Mouse (Mus musculus) hindbrain, embryonic 14.5 days (tissue): ENCODE results near the gene Piwil1. TPM values are rescaled to one million over a fixed set of nuclear protein-coding genes. Genes with fewer than 3 reads are reported as not detected.

ENCODE experiments used
- ATAC-seq: fragments of 200-750 bp; cut with Nextera tagmentation; 2 replicates; pipeline ENCODE4 v1.8.0; 2017; ENCODE audit warnings: moderate number of reproducible peaks, mild to moderate bottlenecking, moderate TSS enrichment, moderate library complexity; ENCODE audit not compliant: low FRiP score
- DNase-seq: peaks from one replicate; pipeline ENCODE4 v3.0.0-alpha.2; 2015; ENCODE audit warnings: low spot score
- H3K27ac ChIP-seq: fragments of 300-500 bp; sonication (generic); 2 replicates; pipeline ENCODE4 v1.5.1; 2014; ENCODE audit warnings: mild to moderate bottlenecking, moderate library complexity
- H3K27me3 ChIP-seq: fragments of 300-500 bp; sonication (generic); 2 replicates; pipeline ENCODE4 v1.6.1; 2014; ENCODE audit warnings: mild to moderate bottlenecking, low read length, mixed read lengths; ENCODE audit not compliant: control insufficient read depth, insufficient read depth
- H3K36me3 ChIP-seq: fragments of 300-500 bp; sonication (generic); replicated peaks from 2 replicates; pipeline ENCODE4 v1.6.1; 2014; ENCODE audit not compliant: control insufficient read depth, insufficient read depth
- H3K4me1 ChIP-seq: fragments of 300-500 bp; sonication (generic); replicated peaks from 2 replicates; pipeline ENCODE4 v1.6.1; 2014; ENCODE audit warnings: antibody characterized with exemption, low read length, mixed read lengths; ENCODE audit not compliant: control insufficient read depth, insufficient read depth
- H3K4me2 ChIP-seq: fragments of 300-500 bp; sonication (generic); replicated peaks from 2 replicates; pipeline ENCODE4 v1.6.1; 2014; ENCODE audit warnings: mild to moderate bottlenecking, moderate library complexity
- H3K4me3 ChIP-seq: fragments of 300-500 bp; sonication (generic); replicated peaks from 2 replicates; pipeline ENCODE4 v1.5.1; 2014; ENCODE audit warnings: mild to moderate bottlenecking, low read length
- H3K9ac ChIP-seq: fragments of 300-500 bp; sonication (generic); 2 replicates; pipeline ENCODE4 v1.6.1; 2014
- H3K9me3 ChIP-seq: fragments of 300-500 bp; sonication (generic); 2 replicates; pipeline ENCODE4 v1.6.1; 2016; ENCODE audit warnings: low read length; ENCODE audit not compliant: control insufficient read depth
- WGBS: fragments of 180-500 bp; shearing (Covaris S2); extraction: QIAGEN DNeasy Blood & Tissue Kit; methylation state at CpG from one replicate; pipeline ENCODE4 v1.1.7; 2014; 5-methylcytosine and 5-hydroxymethylcytosine counted together
- polyA plus RNA-seq: library from polyadenylated mRNA; unstranded; fragments of >200 nt; fragmentation: Nextera tagmentation; extraction: Ambion mirVana; gene quantifications from 2 replicates; pipeline ENCODE4 v1.2.1, GENCODE M21; 2014

Gene Piwil1
- polyA plus RNA-seq, 1 experiment from 2014 or later = 0.19 TPM

DNA sequence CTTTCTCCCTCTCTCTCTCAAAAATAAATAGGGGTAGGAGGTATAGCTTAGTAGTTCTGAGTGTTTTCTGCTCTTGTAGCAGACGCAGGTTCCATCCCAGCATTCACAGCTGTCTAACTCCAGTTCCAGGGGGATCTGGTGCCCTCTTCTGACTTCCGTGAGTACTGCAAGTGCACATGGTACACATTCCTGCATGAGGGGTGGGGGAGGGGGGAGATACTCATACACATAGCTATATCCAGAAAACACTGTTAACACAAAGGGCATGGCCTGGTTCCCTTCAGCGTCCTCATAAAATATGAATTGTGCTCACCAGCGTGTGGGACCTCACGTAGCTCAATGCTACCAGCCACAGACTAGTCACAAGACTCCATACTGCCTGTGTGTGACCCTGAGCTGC lies 27.0 kb downstream of the Piwil1 start:
- H3K27me3 ChIP-seq = no peaks in the 10 kb centered on the region
- H3K9me3 ChIP-seq = no peaks in the 10 kb centered on the region
- H3K4me2 ChIP-seq = no peak overlapping the region
- H3K36me3 ChIP-seq = no peaks in the 10 kb centered on the region
- no peak for DNase-seq
- H3K27ac ChIP-seq = no peak overlapping the region
- no peak overlapping the region for H3K9ac ChIP-seq
- H3K4me3 ChIP-seq = no peak overlapping the region
- no peak for ATAC-seq
- WGBS = 82% methylated on average over 5 of the region's 5 CpGs
- H3K4me1 ChIP-seq = no peaks in the 10 kb centered on the region

- Histone ChIP-seq H3K4me3 (no peak overlapping the region), H3K9me3 (no peaks in the 10 kb centered on the region), H3K36me3 (no peaks in the 10 kb centered on the region), H3K9ac (no peak overlapping the region), H3K4me2 (no peak overlapping the region), H3K27ac (no peak overlapping the region), H3K27me3 (no peaks in the 10 kb centered on the region), H3K4me1 (no peaks in the 10 kb centered on the region)
- DNase-seq (peak; percentile 53), ATAC-seq (no peak)
- 32% methylated on average over 5 of the region's 5 CpGs for WGBS
Measured at GRCm38 (mm10) chr5:128730634-128731033, 28.3 kb downstream of the Piwil1 start.

DNA sequence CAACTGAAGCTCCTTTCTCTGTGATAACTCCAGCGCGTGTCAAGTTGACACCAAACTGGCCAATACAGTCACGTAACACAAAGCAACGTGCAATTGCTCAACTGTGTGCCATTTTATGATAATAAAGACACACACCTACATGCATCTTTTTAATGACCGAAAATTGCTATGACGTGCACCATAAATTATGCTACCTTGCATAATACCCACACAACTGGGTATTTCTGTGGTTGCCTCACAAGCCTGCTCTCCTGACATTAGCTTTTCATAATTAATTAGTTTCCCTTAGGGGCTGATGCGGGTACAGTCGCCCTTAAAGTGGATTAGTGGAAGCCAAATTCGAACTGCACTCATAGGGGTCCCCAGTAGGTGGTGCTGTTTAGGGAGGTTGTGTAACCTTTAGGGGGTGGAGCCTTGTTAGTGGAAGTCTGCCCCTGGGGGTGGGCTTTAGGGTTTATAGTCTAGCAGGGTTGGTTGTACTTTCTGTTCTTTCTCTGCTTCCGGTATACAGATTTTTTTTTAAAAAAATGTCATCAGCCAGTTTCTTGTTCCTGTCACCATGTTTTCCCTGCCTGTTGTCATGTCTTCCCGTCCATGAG lies 30.2 kb downstream of the Piwil1 start:
- Histone ChIP-seq H3K4me1 (no peaks in the 10 kb centered on the region), H3K4me3 (no peak overlapping the region), H3K9me3 (no peaks in the 10 kb centered on the region), H3K27ac (no peak overlapping the region), H3K27me3 (no peaks in the 10 kb centered on the region), H3K4me2 (no peak overlapping the region), H3K9ac (no peak overlapping the region), H3K36me3 (no peaks in the 10 kb centered on the region)
- WGBS = 76% methylated on average over 11 of the region's 11 CpGs
- ATAC-seq = no peak
- no peak for DNase-seq

DNA sequence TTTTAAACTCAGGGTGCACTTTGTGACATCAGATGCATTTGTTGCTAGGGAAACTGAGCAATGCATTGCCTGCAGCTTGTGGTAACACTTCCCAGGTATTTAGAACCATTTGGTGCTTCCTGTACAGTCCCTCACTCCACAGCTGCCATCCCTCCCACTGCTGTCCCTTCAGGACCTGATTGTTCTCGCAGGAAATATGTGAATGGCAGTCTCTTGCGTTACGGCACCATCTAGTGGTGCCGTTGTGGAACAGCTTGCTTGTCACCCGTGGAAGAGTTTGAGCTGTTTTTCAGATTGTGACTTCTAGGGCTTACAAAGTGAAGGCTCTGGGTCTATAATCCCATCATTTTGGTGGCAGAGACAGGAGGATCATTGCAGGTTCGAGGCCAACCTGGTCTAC lies 31.6 kb downstream of the Piwil1 start:
- 2% methylated on average over 6 of the region's 6 CpGs for WGBS
- Histone ChIP-seq H3K27ac (no peak overlapping the region), H3K27me3 (no peaks in the 10 kb centered on the region), H3K4me2 (no peak overlapping the region), H3K4me1 (no peaks in the 10 kb centered on the region), H3K4me3 (no peak overlapping the region), H3K9me3 (no peaks in the 10 kb centered on the region), H3K36me3 (no peaks in the 10 kb centered on the region), H3K9ac (no peak overlapping the region)
- peak; percentile 84 for DNase-seq
- ATAC-seq = peak; percentile 48; the same call in 1 of the 2 replicates

GRCm38 (mm10) chr5:128735921-128736320 lies 33.6 kb downstream of the Piwil1 start:
- no peak overlapping the region for H3K4me2 ChIP-seq
- ATAC-seq = no peak
- no peaks in the 10 kb centered on the region for H3K36me3 ChIP-seq
- 80% methylated on average over 22 of the region's 22 CpGs for WGBS
- H3K4me1 ChIP-seq = peaks cover 8% of the 10 kb centered on the region; the same call in 1 of the 2 replicates
- H3K9me3 ChIP-seq = no peaks in the 10 kb centered on the region
- no peaks in the 10 kb centered on the region for H3K27me3 ChIP-seq
- H3K9ac ChIP-seq = no peak overlapping the region
- H3K27ac ChIP-seq = no peak overlapping the region
- no peak for DNase-seq
- no peak overlapping the region for H3K4me3 ChIP-seq

- peak overlapping the region; percentile 43 for H3K4me2 ChIP-seq
- no peak overlapping the region for H3K9ac ChIP-seq
- H3K36me3 ChIP-seq = no peaks in the 10 kb centered on the region
- ATAC-seq (peak; percentile 69; the same call in 1 of the 2 replicates), DNase-seq (peak; percentile 55)
- no peaks in the 10 kb centered on the region for H3K27me3 ChIP-seq
- H3K27ac ChIP-seq = no peak overlapping the region
- H3K4me1 ChIP-seq = peaks cover 8% of the 10 kb centered on the region; the same call in 1 of the 2 replicates
- 20% methylated on average over 16 of the region's 17 CpGs for WGBS
- no peak overlapping the region for H3K4me3 ChIP-seq
- H3K9me3 ChIP-seq = no peaks in the 10 kb centered on the region
Measured at GRCm38 (mm10) chr5:128739168-128739837, 37.0 kb downstream of the Piwil1 start.

DNA sequence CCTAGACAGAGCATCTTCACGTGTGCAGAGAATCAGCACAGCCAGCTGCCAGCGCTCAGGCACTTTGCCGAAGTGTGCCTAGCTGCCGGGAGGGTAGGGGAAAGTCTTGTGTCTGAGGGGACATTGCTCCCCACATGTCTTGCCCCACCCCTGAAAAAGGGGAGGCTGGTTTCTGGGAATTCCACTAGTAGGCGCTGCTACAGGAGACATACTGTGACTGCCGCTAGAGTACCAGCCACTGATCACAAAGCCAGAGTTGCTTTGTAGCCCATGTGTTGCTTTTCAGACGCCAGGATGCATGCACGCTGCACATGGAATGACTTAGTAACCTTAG lies 37.5 kb downstream of the Piwil1 start:
- Histone ChIP-seq H3K36me3 (no peaks in the 10 kb centered on the region), H3K27me3 (no peaks in the 10 kb centered on the region), H3K27ac (no peak overlapping the region), H3K4me2 (peak overlapping the region; percentile 43), H3K4me1 (peaks cover 8% of the 10 kb centered on the region; the same call in 1 of the 2 replicates), H3K9me3 (no peaks in the 10 kb centered on the region), H3K4me3 (no peak overlapping the region), H3K9ac (no peak overlapping the region)
- WGBS = 24% methylated on average over 8 of the region's 8 CpGs
- ATAC-seq (no peak), DNase-seq (no peak)

GRCm38 (mm10) chr5:128744351-128744750 lies 42.0 kb downstream of the Piwil1 start:
- no peak overlapping the region for H3K9ac ChIP-seq
- H3K27ac ChIP-seq = no peak overlapping the region
- no peaks in the 10 kb centered on the region for H3K36me3 ChIP-seq
- ATAC-seq (no peak), DNase-seq (no peak)
- no peaks in the 10 kb centered on the region for H3K27me3 ChIP-seq
- no peak overlapping the region for H3K4me3 ChIP-seq
- H3K4me2 ChIP-seq = no peak overlapping the region
- peaks cover 5% of the 10 kb centered on the region; the same call in 1 of the 2 replicates for H3K4me1 ChIP-seq
- no peaks in the 10 kb centered on the region for H3K9me3 ChIP-seq
- WGBS = 95% methylated on average over 6 of the region's 6 CpGs

GRCm38 (mm10) chr5:128745206-128745605 lies 42.9 kb downstream of the Piwil1 start:
- H3K4me2 ChIP-seq = no peak overlapping the region
- WGBS = 73% methylated on average over 9 of the region's 9 CpGs

More at GRCm38 (mm10) chr5:128745206-128745605, 42.9 kb downstream of the Piwil1 start:
- Histone ChIP-seq H3K4me3 (no peak overlapping the region), H3K27me3 (no peaks in the 10 kb centered on the region), H3K27ac (no peak overlapping the region), H3K4me1 (no peaks in the 10 kb centered on the region), H3K36me3 (no peaks in the 10 kb centered on the region), H3K9ac (no peak overlapping the region), H3K9me3 (no peaks in the 10 kb centered on the region)
- no peak for ATAC-seq
- DNase-seq = no peak
